Mouse (Mus musculus) stomach, postnatal 0 days (tissue): ENCODE measurements around the gene Erbin.

Experiments used
- CTCF ChIP-seq: IDR thresholded peaks from 2 replicates; pipeline ENCODE4 v1.5.1; 2016; ENCODE audit warnings: antibody characterized with exemption, low read depth, mild to moderate bottlenecking, moderate library complexity
- EP300 ChIP-seq: optimal IDR thresholded peaks from 2 replicates; pipeline ENCODE3; 2016; ENCODE audit warnings: antibody characterized with exemption

- TF ChIP-seq CTCF (no peak), EP300 (no peak)
Observed at GRCm38 (mm10) chr13:103822270-103822669, 98.0 kb downstream of the Erbin start.
